Mouse (Mus musculus): ENCODE results near the gene Elmo3. TPM values are rescaled to one million over a fixed set of nuclear protein-coding genes. Genes with fewer than 3 reads are reported as not detected.

Elmo3 gene
- polyA plus RNA-seq, 1 experiment from 2014 or later, result 12.1 TPM

GRCm38 (mm10) chr8:105349096-105349771, 43.8 kb downstream of the Elmo3 start:
- H3K4me1 ChIP-seq, result peaks cover 47% of the 10 kb centered on the region
- H3K27ac ChIP-seq, result peak overlapping the region; percentile 89
- H3K9ac ChIP-seq, result peak overlapping the region; percentile 74
- under 1% methylated on average over 37 of the region's 48 CpGs for WGBS
- H3K4me2 ChIP-seq, result peak overlapping the region; percentile 98
- no peaks in the 10 kb centered on the region for H3K36me3 ChIP-seq
- H3K27me3 ChIP-seq, result no peaks in the 10 kb centered on the region
- ATAC-seq (ENCODE audit: borderline replicate concordance, extremely low read depth, low FRiP score, low TSS enrichment), result no peak
- no peaks in the 10 kb centered on the region for H3K9me3 ChIP-seq
- peak overlapping the region; percentile 64 for H3K4me3 ChIP-seq

GRCm38 (mm10) chr8:105350186-105350585, 44.8 kb downstream of the Elmo3 start:
- H3K9ac ChIP-seq, result peak overlapping the region; percentile 74; the same call in 1 of the 2 replicates
- peak overlapping the region; percentile 89; the same call in 1 of the 2 replicates for H3K27ac ChIP-seq
- peak overlapping the region; percentile 98 for H3K4me2 ChIP-seq
- WGBS, result 25% methylated on average over 7 of the region's 7 CpGs
- no peak for ATAC-seq (ENCODE audit: borderline replicate concordance, extremely low read depth, low FRiP score, low TSS enrichment)
- peak overlapping the region; percentile 64 for H3K4me3 ChIP-seq
- no peaks in the 10 kb centered on the region for H3K36me3 ChIP-seq
- H3K4me1 ChIP-seq, result peaks cover 40% of the 10 kb centered on the region
- H3K9me3 ChIP-seq, result no peaks in the 10 kb centered on the region
- no peaks in the 10 kb centered on the region for H3K27me3 ChIP-seq

- no peak overlapping the region for H3K27ac ChIP-seq
- peaks cover 27% of the 10 kb centered on the region for H3K4me1 ChIP-seq
- H3K9ac ChIP-seq, result no peak overlapping the region
- ATAC-seq (ENCODE audit: borderline replicate concordance, extremely low read depth, low FRiP score, low TSS enrichment), result no peak
- no peak overlapping the region for H3K4me2 ChIP-seq
- H3K36me3 ChIP-seq, result 0 out of 2 replicates have a peak, but pooled peaks cover 5% of the 10 kb centered on the region
- no peaks in the 10 kb centered on the region for H3K27me3 ChIP-seq
- H3K4me3 ChIP-seq, result no peak overlapping the region
- no peaks in the 10 kb centered on the region for H3K9me3 ChIP-seq
- 72% methylated on average over 8 of the region's 8 CpGs for WGBS
These were observed 48.3 kb downstream of the Elmo3 start for GRCm38 (mm10) chr8:105353583-105354135.

DNA sequence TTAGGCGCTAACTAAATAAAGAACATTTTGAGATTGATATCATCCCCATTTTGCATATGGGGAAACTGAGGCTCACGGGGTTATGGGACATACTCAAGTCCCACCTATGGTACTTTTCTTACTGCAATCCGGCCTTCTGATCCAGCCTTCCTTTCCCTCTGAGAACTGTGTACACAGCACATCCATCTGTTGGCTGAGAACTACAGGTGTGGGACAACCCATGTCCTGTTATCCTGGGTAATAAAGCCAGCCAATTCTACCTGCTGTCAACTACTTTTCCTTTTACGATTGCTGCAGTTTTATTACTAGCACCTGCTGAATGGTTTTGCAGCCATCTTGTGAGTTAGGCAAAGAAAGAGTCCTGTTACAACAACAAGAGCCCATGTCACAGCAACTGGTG, 49.1 kb downstream of the Elmo3 start:
- no peak overlapping the region for H3K27ac ChIP-seq
- 0 out of 2 replicates have a peak, but pooled peaks cover 12% of the 10 kb centered on the region for H3K36me3 ChIP-seq
- no peak overlapping the region for H3K4me2 ChIP-seq
- H3K4me1 ChIP-seq, result peaks cover 27% of the 10 kb centered on the region
- H3K27me3 ChIP-seq, result no peaks in the 10 kb centered on the region; the same call in 1 of the 2 replicates
- no peak overlapping the region for H3K4me3 ChIP-seq
- ATAC-seq (ENCODE audit: borderline replicate concordance, extremely low read depth, low FRiP score, low TSS enrichment), result no peak
- WGBS, result 87% methylated on average over 4 of the region's 4 CpGs
- H3K9me3 ChIP-seq, result no peaks in the 10 kb centered on the region
- no peak overlapping the region for H3K9ac ChIP-seq

GRCm38 (mm10) chr8:105355179-105356024, 50.0 kb downstream of the Elmo3 start:
- Histone ChIP-seq H3K9me3 (no peaks in the 10 kb centered on the region), H3K27ac (no peak overlapping the region), H3K4me2 (no peak overlapping the region), H3K4me3 (no peak overlapping the region), H3K27me3 (no peaks in the 10 kb centered on the region; the same call in 1 of the 2 replicates), H3K4me1 (peaks cover 23% of the 10 kb centered on the region), H3K9ac (no peak overlapping the region), H3K36me3 (0 out of 2 replicates have a peak, but pooled peaks cover 12% of the 10 kb centered on the region)
- ATAC-seq (ENCODE audit: borderline replicate concordance, extremely low read depth, low FRiP score, low TSS enrichment), result no peak
- WGBS, result 65% methylated on average over 26 of the region's 26 CpGs

GRCm38 (mm10) chr8:105356681-105357080, 51.3 kb downstream of the Elmo3 start:
- H3K36me3 ChIP-seq, result 0 out of 2 replicates have a peak, but pooled peaks cover 12% of the 10 kb centered on the region
- H3K4me3 ChIP-seq, result no peak overlapping the region
- H3K27me3 ChIP-seq, result no peaks in the 10 kb centered on the region; the same call in 1 of the 2 replicates
- WGBS, result 78% methylated on average over 14 of the region's 14 CpGs
- H3K4me2 ChIP-seq, result no peak overlapping the region
- H3K9ac ChIP-seq, result no peak overlapping the region
- H3K4me1 ChIP-seq, result peaks cover 23% of the 10 kb centered on the region
- ATAC-seq (ENCODE audit: borderline replicate concordance, extremely low read depth, low FRiP score, low TSS enrichment), result no peak
- no peaks in the 10 kb centered on the region for H3K9me3 ChIP-seq
- no peak overlapping the region for H3K27ac ChIP-seq

- H3K4me1 ChIP-seq, result peaks cover 30% of the 10 kb centered on the region
- H3K4me2 ChIP-seq, result no peak overlapping the region
- H3K9me3 ChIP-seq, result no peaks in the 10 kb centered on the region
- peaks cover 12% of the 10 kb centered on the region; the same call in 1 of the 2 replicates for H3K36me3 ChIP-seq
- no peak overlapping the region for H3K9ac ChIP-seq
- WGBS, result 58% methylated on average over 15 of the region's 15 CpGs
- ATAC-seq (ENCODE audit: borderline replicate concordance, extremely low read depth, low FRiP score, low TSS enrichment), result no peak
- H3K27me3 ChIP-seq, result no peaks in the 10 kb centered on the region; the same call in 1 of the 2 replicates
- no peak overlapping the region for H3K4me3 ChIP-seq
- no peak overlapping the region for H3K27ac ChIP-seq
These were observed 53.8 kb downstream of the Elmo3 start for GRCm38 (mm10) chr8:105359208-105359607.

DNA sequence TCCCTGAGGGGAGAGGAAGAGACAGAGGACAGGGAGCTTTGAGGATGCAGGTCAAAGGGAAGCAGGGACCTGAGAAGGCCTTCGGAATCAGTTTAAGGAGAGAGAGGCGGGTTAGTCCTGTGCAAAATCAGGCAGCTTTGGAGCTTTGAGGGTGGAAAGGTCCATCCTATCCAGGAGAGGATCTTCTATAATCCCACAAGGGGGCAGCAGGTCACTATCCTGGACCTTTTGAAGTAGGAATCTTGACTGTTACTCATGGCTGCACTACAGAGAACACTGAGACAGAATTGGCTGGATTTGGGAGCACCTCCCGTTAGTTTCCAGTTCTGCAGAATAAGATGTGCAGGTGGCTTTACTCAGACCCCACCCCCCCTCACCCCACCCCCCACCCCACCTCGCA, 54.2 kb downstream of the Elmo3 start:
- Histone ChIP-seq H3K36me3 (peaks cover 16% of the 10 kb centered on the region; the same call in 1 of the 2 replicates), H3K9me3 (no peaks in the 10 kb centered on the region), H3K4me2 (no peak overlapping the region), H3K4me1 (peaks cover 30% of the 10 kb centered on the region), H3K27me3 (no peaks in the 10 kb centered on the region; the same call in 1 of the 2 replicates), H3K27ac (no peak overlapping the region), H3K4me3 (no peak overlapping the region), H3K9ac (no peak overlapping the region)
- no peak for ATAC-seq (ENCODE audit: borderline replicate concordance, extremely low read depth, low FRiP score, low TSS enrichment)
- WGBS, result 54% methylated on average over 4 of the region's 4 CpGs

MicroRNA genes within 50 kb of the gene (microRNA counts, 519-probe panel; counts per million panel counts)
- 1,986 counts per million, percentile 16 among the panel's probes with 10 or more counts for microRNA mmu-miR-328

Small RNAs within 50 kb of the gene (microRNA-seq; reads per million reads assigned to microRNA genes)
- gene Gm27320 (not detected), gene Mir328 (215 reads per million, percentile 60 among the genes with 10 or more reads in this experiment)

Other genes starting within 250 kb of the Elmo3 start
- gene Ces3b, start 221.8 kb upstream of the Elmo3 start, polyA plus RNA-seq (2015; fragmentation: Nextera tagmentation; extraction: Ambion mirVana), result not detected in 2 replicates
- gene Ces4a, start 173.8 kb upstream of the Elmo3 start, polyA plus RNA-seq (2015; fragmentation: Nextera tagmentation; extraction: Ambion mirVana), result not detected in 2 replicates
- 62.9 and 63.3 TPM in 2 replicates for gene Cbfb, start 134.9 kb upstream of the Elmo3 start, polyA plus RNA-seq (2015; fragmentation: Nextera tagmentation; extraction: Ambion mirVana)
- gene D230025D16Rik, start 80.5 kb upstream of the Elmo3 start, polyA plus RNA-seq (2015; fragmentation: Nextera tagmentation; extraction: Ambion mirVana), result 38.2 and 38.8 TPM in 2 replicates
- gene B3gnt9, start 50.4 kb upstream of the Elmo3 start, polyA plus RNA-seq (2015; fragmentation: Nextera tagmentation; extraction: Ambion mirVana), result 23.4 and 26.0 TPM in 2 replicates
- 29.8 and 33.6 TPM in 2 replicates for gene Tradd, start 41.0 kb upstream of the Elmo3 start, polyA plus RNA-seq (2015; fragmentation: Nextera tagmentation; extraction: Ambion mirVana)
- gene Fbxl8, start 41.0 kb upstream of the Elmo3 start, polyA plus RNA-seq (2015; fragmentation: Nextera tagmentation; extraction: Ambion mirVana), result 4.8 and 4.9 TPM in 2 replicates
- gene Hsf4, start 35.8 kb upstream of the Elmo3 start, polyA plus RNA-seq (2015; fragmentation: Nextera tagmentation; extraction: Ambion mirVana), result 0.61 and 0.69 TPM in 2 replicates
- 1.5 and 1.7 TPM in 2 replicates for gene Nol3, start 29.5 kb upstream of the Elmo3 start, polyA plus RNA-seq (2015; fragmentation: Nextera tagmentation; extraction: Ambion mirVana)
- 9.7 and 10.0 TPM in 2 replicates for gene 4931428F04Rik, start 15.7 kb upstream of the Elmo3 start, polyA plus RNA-seq (2015; fragmentation: Nextera tagmentation; extraction: Ambion mirVana)
- gene Exoc3l, start 9.5 kb upstream of the Elmo3 start, polyA plus RNA-seq (2015; fragmentation: Nextera tagmentation; extraction: Ambion mirVana), result 30.3 and 32.9 TPM in 2 replicates
- gene E2f4, start 7.9 kb upstream of the Elmo3 start, polyA plus RNA-seq (2015; fragmentation: Nextera tagmentation; extraction: Ambion mirVana), result 76.4 and 77.3 TPM in 2 replicates
- gene Lrrc29, start 20.7 kb downstream of the Elmo3 start, polyA plus RNA-seq (2015; fragmentation: Nextera tagmentation; extraction: Ambion mirVana), result 1.6 and 2.8 TPM in 2 replicates
- 110 and 116 TPM in 2 replicates for gene Tmem208, start 20.8 kb downstream of the Elmo3 start, polyA plus RNA-seq (2015; fragmentation: Nextera tagmentation; extraction: Ambion mirVana)
- gene Fhod1, start 42.4 kb downstream of the Elmo3 start, polyA plus RNA-seq (2015; fragmentation: Nextera tagmentation; extraction: Ambion mirVana), result 10.6 and 11.9 TPM in 2 replicates
- gene Slc9a5, start 43.2 kb downstream of the Elmo3 start, polyA plus RNA-seq (2015; fragmentation: Nextera tagmentation; extraction: Ambion mirVana), result 6.4 and 7.2 TPM in 2 replicates
- 1.1 and 1.5 TPM in 2 replicates for gene Plekhg4, start 67.7 kb downstream of the Elmo3 start, polyA plus RNA-seq (2015; fragmentation: Nextera tagmentation; extraction: Ambion mirVana)
- gene Kctd19, start 107.9 kb downstream of the Elmo3 start, polyA plus RNA-seq (2015; fragmentation: Nextera tagmentation; extraction: Ambion mirVana), result not detected in 2 replicates
- gene Lrrc36, start 108.0 kb downstream of the Elmo3 start, polyA plus RNA-seq (2015; fragmentation: Nextera tagmentation; extraction: Ambion mirVana), result 0.43 and 0.67 TPM in 2 replicates
- gene Tppp3, start 165.9 kb downstream of the Elmo3 start, polyA plus RNA-seq (2015; fragmentation: Nextera tagmentation; extraction: Ambion mirVana), result 63.3 and 63.6 TPM in 2 replicates
- gene Zdhhc1, start 191.3 kb downstream of the Elmo3 start, polyA plus RNA-seq (2015; fragmentation: Nextera tagmentation; extraction: Ambion mirVana), result 44.0 and 50.9 TPM in 2 replicates
- 2.6 and 2.8 TPM in 2 replicates for gene Hsd11b2, start 213.2 kb downstream of the Elmo3 start, polyA plus RNA-seq (2015; fragmentation: Nextera tagmentation; extraction: Ambion mirVana)